Mouse (Mus musculus) left cerebral cortex, postnatal 36 days (tissue): ENCODE measurements around the gene Msi2. TPM values are rescaled to one million over a fixed set of nuclear protein-coding genes. Genes with fewer than 3 reads are reported as not detected.

ENCODE experiments used
- DNase-seq, 2 experiments: peaks; one replicate each; pipeline ENCODE4 v3.0.0; 2021 to 2022; ENCODE audit warnings: low spot score in 2 of 2, mixed read lengths in 1 of 2
- intact Hi-C: fragments of 180-260 bp; cut with DNase I; formaldehyde crosslinking; loops from one replicate; pipeline ENCODE4 v1.15.1; 2025
- total RNA-seq, 2 experiments: library from RNA; stranded (reverse); gene quantifications; 2 replicates each; pipeline ENCODE4 v1.2.3; 2021

Gene Msi2
- total RNA-seq, 2 experiments from 2014 or later: 117 to 132 TPM

DNA sequence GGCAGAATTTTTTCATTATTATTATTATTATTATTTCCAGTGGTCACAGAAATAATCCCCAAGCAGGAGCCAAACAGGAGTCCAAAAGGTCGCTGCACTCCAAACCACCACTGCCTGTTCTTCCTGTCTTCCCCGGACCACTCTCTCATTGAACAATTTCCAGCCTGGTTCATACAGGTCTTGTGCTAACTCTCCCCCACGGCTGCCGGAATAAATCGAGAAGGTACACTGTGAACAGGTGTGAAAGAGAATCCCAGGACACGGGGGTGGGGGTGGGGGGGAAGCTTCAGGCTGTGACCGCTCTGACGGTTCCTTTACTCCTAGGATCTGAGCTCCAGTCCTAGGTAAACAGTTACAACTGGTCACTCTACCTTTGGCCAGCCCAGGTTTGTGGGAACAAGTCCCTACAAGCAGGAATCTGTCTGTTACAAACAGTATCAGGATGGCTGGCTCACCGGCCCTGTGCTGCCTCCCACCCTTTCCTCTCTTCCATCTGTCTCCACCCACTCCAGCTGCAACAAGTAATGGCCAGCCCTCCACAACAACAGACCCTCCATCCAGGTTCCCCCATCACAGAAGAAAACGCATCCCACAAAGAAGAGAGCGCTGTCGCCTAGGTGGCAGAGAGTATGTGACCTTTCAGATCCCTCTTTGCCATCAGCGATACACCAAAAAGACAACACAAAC, 136.1 kb downstream of the Msi2 start:
- DNase-seq: no peak
- intact Hi-C loops: no loop called here

DNA sequence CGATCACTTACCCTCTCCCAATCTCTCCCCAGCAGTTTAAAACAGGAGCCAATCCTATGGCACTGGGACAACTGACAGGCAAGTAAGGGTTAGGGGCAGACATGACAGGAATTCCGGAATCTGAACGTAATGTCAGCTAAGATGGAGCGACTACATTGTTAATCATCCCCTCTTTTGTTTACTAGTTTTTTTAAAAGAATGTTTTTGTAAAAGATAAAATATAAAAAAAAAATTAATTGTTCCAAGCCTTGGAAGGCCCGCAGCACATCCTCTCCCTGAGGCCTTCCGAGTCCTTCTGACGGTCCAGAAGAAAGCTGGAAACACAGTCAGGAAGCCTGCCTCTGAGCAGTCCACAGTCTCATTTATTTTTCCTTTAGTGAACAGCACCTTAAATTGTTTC, 136.9 kb downstream of the Msi2 start:
- no peak for DNase-seq
- intact Hi-C loops: no loop called here

DNA sequence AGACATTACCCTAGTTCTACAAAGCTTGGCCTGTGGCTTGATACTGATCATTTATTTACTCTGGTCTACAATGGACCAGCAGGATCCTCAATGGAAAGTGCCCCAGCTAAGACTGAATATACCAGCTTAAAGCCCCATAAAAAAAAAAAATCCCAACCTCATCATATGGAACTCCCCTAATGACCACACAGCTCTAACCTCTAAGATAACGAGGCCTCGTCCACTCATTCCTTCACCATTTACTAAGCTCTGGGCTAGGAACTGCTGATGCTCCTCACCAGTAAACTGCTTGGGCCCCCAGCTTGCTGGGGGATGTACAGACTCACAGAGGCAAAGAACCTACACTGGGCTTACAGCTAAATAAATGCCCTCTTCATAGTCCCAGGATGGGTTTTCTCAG, 139.6 kb downstream of the Msi2 start:
- DNase-seq: no peak
- intact Hi-C loops: no loop called here

DNA sequence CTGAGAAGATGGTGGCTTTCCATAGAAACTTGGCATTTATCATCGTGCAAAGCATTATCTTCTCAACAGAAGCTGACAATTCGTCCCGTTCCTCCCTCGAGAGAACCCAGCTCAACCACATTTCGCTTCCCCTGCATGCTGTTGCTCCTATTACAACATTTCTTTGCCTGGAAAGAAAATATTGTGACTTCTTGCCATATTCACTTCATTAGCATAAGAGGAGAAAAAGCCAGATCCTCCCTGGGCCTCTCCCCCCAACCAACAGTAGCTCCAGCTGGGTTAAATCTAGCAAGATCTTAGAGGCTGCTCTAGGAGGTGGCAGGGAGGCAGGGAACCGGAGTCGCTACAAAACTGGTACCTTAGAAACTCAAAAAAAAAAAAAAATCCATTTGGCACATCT, 141.2 kb downstream of the Msi2 start:
- no peak for DNase-seq
- intact Hi-C loops: no loop called here

DNA sequence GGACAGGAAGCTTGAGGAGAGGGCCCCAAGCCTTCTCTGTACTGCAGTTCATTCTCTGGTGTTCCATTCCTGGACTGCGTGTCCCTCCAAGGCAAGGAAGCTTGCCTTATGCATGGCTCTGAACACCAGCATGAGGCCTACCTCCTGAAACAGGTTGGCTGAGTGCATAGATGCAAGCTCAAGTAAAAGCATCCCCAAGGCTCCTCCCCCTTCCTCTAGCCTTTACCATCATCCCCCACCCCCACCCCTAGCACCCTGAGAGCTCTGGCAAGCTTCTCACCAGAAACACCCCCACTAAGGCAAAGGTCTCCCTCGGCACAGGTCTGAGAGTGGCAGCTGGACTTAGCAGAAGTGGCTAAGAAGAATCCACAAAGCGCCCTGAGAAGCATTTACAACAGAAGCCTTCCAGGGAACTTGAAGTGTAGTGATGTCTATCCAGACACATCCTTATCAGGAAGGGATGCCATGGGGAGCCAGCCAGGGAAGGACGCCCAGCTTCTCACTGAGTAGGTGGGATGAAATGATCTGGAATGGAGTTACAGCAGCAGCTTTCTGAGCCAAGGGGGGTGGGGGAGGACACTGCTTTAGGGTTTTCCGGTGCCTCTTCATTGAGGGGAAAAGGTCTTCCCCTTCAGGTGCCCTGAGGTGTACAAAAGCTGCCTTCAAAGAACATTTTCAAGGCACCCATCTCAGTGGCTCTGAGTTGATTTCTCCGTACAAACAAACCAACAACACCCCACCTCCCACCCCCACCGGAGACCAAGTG, 141.9 kb downstream of the Msi2 start:
- intact Hi-C loops: no loop called here
- DNase-seq: peak in 1 of 2 experiments; percentile 36

DNA sequence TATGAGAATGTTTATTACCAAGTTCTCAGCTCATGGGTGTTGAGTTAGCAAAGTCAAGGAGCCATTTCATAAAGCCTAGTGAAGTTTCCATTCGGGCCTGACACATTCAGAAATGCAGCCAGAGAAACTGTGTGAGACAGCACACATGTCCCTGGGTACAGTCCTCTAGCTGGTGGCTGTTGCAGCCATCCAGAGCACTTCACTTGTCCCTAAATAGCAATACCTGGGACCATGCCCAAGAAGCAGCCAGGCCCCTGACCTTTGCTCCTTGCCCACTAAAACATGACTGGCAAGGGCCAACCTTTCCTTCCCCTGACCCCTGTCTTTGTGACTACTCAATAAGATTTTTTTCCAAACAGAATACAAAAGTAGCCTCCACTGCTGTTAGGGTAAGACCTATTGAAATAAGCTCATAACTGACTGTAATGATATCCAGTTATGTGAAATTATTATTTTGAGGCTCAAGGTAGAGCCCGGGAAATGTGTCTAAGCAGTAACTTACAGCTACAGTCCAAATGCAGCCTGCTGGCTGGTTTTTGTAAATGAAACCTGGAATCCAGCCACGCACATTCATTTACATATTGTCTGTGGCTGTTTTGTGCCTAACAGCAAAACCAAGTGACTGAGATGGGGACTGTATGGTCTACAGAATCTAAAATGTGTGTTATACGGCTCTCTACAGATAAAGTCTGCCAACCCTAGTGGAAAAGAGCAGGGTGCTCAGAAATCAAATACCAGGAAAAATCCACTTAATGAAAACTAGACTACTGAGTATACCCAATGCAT, 143.5 kb downstream of the Msi2 start:
- DNase-seq: no peak

DNA sequence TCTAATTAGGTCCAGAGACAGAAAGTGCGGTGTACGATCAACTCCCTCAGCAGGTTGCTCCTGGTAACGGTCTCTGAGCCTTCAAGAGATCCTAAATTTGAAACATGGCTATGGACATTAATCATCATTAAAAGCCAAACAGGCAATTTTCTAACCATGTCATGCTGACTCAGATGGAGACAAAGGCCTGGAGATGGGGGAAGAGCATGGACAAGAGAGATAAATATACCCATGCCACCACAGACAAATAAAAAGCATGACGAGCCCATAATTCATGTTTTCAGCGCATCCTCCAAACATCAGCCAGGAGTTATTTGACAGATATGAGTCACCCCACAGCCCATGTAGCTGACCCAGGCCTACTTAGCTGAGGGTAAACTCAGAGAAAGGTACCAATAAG, 145.3 kb downstream of the Msi2 start:
- intact Hi-C loops: no loop called here
- no peak for DNase-seq

More for the DNA sequence above, 143.5 kb downstream of the Msi2 start:
- intact Hi-C loops: no loop called here

DNA sequence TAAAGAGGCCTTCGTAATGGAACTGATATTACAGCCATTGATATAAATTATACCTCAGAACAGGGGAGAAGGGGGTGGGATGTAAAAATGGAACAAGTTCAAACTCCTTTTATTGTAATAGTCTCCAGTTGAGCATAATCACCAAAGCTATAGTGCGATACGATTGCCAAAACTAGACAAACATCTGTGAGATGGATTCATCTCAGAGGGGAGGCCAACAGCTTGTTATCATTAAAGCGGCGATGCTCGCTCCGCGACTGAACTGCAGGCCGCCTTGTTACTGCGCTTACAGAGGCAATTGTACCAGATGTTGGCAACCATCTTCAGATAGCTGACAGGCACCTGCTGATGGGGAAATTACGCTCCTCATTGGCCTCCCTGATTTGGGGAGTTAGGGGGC, 145.9 kb downstream of the Msi2 start:
- intact Hi-C loops: no loop called here
- no peak for DNase-seq

DNA sequence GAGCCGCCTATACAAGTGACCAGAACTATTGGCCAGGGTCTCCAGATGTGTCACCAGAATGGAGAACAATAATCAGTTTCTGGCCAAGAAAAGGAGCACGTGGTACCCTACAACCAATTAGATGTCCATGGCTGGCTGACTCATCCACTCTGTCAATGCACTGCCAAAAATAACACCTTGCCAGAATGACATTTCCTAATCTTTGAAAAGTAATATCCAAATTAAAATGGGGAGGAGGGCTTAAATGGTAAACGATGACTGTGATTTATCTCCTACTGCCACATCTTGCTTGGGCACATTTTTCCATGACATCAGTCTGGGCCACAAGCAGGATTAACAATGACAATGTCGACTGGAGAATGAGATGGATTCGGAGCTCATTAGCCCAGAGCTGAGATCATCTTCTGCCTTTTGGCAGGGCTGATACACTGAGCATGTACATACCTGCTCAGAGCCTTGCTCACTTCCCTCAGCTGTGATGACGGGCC, 147.6 kb downstream of the Msi2 start:
- intact Hi-C loops: no loop called here
- no peak for DNase-seq

DNA sequence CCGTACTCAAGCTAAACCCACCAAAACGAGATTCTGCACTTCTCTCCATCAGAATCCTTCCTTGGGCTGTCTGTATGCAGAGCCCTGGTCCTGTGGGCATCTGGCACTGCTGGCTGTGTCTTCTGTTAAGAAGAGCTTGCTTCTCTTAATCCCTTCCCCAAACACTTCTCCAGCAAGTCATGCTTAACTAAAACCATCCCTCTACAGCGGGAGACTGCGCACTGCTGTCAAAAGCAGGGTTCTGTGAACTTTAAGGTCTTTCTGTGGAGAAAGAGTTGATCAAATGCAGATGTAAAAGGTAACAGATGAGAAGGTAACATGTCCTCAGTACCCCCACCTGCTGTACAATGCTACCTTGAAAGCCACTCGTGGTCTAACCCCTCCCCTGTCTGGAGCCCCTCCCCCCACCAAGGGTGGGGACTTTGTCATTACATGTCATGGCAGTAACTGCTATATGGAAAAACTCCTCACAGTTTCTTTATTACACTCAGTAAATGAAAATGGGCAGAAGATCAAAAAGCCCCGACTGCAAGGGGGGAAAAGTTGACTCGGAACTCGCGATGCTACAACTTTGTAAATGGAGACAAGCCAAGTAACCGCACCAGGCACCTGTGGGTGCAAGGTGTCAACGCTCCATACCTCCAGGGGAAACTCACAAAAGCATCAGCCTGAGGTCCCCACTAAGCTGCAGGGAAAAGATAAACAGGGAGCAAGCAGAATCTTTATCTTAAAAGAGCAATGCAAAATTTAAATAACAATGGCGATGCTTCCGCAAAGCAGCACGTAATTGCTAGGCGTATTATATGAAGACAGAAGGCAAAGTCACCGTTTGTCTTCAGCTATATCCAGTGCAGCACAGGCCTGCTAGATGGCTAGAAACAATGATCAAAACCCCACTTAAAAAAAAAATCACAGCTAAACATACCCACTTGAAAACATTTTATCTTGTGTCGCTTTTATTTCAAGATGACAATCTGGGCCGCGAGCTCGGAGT, 151.4 kb downstream of the Msi2 start:
- DNase-seq: no peak
- intact Hi-C loops: no loop called here

DNA sequence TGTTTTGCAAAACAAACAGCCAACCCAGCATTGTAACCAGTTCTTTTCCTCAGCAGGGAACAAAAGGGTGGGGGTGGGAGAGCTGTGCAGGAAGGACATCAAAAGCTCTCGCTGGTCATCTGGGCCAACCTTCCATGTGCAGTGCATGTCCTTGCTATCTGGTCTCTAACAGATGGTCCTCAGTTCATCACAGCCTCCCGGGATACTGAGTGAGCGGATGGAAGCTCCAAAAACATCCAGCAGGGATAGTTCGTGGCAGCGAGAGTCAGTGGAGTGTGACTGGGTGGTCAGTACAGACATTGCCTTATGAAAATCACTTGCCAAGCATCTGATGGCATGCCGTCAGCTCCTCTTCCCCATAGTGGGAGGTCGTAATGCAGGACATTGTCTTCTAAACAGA, 153.5 kb downstream of the Msi2 start:
- no peak for DNase-seq
- intact Hi-C loops: no loop called here

DNA sequence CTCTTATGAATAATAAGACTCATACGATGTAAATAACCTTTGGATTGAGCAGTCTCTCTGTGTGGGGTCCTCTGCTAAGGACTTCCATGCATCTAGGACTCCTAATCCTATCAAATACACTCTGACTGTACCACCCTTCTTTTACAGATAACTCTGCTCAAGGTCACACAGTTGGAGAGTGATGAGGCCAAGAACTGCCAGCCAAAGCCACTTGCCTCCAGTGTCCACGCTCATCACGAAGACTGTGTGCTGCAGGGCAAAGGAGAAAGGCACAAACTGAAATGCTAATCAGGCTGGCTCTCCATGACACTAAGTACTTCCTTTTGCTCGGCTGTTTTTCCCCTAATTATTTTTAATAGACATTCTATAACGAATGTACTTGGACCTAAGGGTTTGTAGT, 153.9 kb downstream of the Msi2 start:
- intact Hi-C loops: no loop called here
- DNase-seq: no peak

DNA sequence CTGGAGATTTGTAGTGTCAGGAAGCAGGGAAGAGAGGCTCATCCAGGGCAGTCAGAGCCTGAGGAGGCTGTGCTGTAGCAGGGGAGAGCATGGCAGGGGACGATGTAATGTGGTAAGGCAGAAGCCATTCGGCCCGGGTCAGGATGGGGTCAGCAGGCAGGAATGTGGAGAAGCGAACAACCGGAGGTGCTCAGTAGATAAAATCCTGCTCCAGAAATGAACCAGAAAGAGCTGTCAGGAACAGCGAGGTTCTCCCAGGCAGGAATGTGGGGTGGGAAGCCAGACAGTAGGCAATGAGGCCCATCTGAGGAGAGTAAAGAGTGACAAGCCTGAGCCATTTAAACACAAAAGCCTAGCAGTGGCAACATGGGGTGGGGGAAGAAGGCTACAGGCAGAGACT, 157.1 kb downstream of the Msi2 start:
- no peak for DNase-seq
- intact Hi-C loops: no loop called here

DNA sequence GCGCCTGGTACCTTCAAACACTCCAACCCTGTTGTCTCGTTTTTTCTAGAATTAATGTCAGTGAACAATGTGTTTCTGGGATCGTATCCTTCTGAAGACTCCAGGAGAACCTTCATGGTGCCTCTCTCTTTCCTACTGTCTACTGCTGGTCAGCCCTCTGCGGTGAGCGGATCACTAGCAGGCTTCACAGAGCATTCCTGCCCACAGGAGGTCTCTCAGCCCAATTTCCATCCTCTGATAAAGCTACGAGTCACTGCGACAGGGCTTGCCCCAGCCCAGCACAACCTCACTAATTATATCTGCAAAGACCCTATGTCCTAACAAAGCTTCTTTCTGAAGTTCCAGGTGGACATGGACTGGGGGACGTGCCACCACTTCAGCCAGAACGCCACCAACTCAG, 157.7 kb downstream of the Msi2 start:
- intact Hi-C loops: no loop called here
- DNase-seq: no peak

DNA sequence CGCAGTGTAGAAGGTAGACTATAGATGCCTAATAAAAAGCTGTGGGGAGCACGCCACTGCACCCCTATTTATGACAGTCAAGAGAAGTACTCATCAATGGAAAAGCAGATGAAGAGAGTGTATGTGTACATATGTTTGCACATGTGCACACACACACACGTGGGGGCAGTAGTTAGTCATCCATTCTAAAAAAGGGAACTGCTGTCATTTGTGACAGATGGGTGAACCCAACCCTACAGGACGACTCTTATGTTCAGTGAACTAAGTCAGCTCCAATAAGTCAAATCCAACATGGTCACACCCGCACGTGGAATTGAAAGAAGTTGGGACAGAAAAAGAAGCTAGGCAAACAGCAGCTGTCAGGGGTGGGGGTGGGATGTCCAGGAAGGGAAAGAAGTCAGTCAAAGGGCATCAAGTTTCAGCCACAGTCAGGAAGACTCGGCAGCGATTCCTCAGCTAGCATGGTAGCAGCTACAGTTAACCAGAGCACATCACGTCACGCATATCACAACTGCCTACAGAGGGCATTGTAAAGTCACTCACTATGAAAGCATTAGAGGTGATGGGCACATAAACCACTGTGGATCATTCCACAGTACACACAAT, 158.8 kb downstream of the Msi2 start:
- DNase-seq: no peak
- intact Hi-C loops: no loop called here

DNA sequence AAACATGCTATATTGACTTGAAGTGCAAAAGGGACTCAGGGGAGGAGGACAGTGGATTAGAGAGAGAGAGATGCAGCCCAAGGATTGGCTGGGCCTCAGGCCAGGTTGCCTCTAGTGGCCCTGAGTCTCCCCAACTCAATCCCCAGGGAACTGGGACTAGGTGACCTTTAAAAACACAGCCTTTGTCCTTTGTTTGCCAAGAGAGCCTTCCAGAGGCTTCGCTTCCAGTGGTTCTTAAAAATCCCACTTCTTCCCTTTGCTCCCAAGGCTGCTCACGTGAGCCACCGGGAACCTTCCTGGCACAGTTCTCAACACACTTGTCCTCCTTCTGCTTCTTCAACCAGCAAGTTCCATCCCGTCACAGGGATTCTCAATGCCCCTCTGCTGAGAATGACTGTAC, 159.6 kb downstream of the Msi2 start:
- no peak for DNase-seq
- intact Hi-C loops: no loop called here

DNA sequence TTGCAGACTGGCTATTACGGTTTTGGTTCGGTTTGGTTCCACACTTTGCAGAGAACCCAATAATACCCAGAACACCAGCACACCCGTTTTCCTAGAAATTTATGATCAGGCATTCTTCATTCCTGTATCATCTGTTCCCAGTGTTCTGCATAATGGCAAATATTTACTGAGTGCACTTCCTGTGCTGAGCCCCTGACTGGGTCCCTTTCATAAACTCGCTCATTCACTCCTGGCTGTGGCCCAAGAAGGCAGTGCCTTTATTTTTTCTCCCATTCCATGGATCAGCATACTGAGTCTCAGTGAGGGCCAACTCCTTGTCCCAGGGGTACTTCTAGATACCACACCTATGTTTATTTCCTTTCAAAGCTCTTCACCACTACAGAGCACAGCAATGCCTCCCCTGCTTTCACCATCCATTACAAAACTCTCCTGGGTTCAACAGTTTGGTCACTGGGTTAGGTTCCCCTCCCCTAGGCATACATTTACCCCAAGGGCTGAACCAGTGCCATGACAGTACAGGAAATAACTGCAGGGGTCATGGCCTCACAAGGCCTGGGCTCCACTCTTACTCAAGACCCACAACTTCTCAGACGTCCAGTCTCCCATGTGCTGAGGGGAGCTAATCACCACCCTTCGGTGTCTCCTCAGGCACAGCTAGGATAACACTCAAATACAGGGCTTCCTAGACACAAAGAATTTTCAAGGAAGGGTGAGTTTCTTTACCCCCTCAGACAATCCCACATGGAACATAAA, 160.3 kb downstream of the Msi2 start:
- DNase-seq: no peak
- intact Hi-C loops: no loop called here

DNA sequence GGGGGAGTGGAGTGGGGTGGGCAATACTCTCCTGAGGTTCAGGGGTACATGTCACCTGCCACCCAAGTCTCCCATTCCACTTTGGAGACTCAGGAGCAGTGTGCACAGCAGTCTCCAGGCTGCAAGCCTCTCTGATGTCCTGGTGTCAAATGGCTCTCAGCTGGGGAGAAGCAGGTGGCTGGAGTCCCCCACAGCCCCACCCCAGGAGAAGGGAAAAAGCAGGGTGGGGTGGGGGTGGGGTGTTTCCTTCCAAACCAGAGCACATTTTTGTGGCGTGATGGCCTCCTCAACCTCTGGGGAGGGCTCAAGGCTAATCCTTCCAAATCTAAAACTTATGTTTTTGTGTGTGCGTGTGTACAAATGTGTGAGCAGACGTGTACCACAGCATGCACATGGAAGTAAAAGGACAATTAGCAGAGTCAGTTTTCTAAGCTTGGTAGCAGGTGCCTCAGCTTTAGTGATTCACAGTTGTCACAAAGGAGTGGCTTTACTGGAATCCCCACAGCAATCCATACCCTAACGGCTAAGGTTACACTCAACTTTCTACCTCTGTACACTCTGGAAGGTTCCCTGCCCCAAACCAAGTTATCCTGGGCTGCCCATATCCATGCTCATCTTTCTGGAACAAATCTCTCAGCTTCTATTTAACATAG, 161.1 kb downstream of the Msi2 start:
- no peak for DNase-seq
- intact Hi-C loops: no loop called here
